Mouse (Mus musculus) frontal cortex, adult (tissue): ENCODE data around the gene BC048562.

ENCODE experiments used
- ATAC-seq: cut with Nextera tagmentation; 2 replicates; pipeline ENCODE4 v1.9.2; 2017; ENCODE audit warnings: mild to moderate bottlenecking, moderate library complexity, mixed read lengths; ENCODE audit not compliant: low TSS enrichment

The BC048562 gene

DNA sequence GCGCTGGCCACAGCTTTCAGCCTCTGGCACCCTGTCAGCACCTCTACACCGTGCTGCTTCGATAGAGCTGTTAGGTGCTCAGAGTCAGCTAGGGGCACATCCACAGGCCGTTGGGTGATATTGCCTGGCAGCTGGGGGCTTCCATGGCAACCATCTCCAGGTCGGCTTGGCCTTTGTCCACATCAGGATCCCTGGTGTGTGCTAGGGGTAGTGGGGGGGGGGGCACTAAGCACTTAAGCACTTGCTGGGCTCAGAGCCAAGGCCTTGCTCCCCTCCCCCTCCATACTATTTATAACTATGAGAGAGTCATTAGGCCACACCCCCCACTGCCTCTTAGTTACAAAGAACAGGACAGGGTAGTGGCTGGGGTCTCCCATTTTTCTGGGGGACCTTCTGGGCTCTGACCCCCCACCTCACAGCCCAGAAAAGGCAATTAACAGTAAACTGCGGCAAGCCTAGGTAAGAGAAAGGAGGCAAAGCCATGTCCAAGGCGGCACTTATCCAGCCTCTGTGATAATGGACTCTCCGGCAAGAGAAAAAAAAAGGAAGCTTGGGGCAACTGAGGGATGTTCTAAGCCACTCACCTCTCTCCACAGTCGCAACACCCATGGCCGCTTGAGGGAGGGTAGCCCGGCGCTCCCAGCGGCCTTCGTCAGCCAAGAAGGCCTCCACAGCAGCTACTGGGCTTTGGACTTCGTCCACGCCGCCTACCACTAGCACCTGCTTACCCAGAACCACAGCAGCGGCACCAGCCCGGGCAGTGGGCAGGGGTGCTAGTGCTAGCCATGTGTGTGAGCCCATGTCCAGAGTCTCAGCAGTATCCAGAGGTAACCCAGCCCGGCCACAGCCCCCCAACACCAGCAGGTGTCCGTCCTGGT, 14.2 kb downstream of the BC048562 start:
- ATAC-seq = peak; percentile 48; the same call in 1 of the 2 replicates

DNA sequence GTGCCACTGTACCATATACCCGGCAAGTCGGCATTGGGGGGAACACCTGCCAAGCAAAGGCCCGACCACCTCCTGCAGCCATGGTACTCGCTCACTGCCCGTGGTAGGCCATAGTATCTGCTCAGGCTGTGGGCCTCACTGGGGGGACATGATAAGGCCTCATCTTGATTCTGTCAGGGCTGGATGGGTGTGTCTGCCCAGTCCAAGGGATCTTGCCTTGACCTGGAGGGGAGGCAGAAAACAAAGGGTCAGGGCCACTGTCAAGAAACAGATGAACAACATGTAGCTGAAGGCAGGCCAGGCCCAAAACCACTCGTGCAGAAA, 14.8 kb downstream of the BC048562 start:
- no peak for ATAC-seq

DNA sequence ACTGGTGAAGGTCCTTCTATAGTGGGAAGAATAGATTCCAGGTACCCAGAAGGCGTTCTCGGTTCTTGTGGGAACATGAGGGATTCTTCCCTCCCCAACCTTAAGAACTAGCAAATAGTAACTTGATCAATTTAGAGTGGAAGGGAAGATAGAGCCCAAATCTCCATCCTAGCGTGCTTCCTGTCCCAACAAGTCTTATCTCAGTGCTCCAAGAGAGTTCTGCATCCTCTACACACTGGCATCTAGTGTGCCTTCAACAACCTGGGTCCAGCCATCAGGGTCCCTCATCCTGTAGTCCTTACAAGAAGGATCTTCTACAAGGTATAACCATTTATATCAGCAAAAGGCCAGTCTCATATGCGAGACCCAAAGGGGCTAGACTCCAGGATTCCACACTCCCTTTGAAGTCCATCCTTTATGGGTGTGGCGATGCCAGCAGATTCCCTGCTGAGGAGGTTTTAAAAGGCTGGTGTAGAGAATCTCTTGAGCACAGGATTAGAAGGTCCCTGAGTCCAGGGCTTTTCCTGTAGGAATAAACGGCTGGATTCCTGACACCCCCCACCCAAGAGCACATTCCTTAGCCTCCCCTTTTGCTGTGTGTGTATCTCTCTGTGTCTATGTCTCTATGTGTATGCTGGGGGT, 15.4 kb downstream of the BC048562 start:
- no peak for ATAC-seq

DNA sequence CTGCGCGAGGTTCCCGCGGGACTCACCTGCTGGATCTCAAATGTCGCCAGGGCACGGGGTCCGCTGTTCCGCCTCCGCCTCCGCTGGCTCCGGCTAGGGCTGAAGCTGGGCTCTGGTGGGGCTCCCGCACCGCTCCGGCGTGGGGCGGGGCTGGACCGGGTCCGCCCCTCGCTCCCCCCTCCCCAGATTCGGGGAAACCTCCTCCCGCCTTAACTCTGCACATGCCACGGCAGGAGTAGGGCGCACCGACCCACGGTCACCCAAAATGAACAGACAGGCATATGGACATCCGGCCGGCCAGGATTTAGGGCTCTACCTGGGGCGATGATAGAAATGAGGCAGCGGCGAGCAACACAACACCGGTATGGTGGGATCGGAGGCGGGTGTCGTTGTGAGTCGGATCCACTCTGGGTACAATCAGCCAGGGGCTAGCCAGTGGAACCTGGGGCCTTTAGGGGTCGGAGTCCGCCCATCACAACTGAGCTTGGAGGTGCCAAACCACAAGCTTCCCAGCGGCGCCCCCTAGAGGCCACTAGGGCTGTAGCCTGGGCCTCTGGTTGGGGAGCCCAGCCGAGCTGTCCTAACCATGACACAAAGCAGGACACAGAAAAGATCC, 16.1 kb downstream of the BC048562 start:
- peak; percentile 71 for ATAC-seq

DNA sequence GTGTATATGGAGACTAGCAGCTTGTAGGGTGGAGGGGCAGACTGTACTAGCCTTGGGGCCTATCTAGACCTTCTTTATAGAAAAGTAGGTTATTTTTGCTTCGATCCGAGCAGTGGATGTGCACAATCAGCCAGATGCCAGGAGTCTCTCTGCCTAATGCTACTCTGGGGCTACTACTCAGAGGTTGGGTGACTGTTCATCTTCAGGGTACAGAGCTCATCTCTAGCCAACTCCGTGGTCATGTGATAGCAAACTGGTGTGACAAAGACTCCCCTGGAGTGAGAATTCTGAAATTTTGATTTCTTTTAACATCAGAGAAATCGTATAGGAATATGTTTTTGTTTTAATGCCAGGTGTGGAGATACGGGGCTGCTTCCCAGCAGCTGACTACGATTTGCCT, 16.6 kb downstream of the BC048562 start:
- ATAC-seq = peak; percentile 18

DNA sequence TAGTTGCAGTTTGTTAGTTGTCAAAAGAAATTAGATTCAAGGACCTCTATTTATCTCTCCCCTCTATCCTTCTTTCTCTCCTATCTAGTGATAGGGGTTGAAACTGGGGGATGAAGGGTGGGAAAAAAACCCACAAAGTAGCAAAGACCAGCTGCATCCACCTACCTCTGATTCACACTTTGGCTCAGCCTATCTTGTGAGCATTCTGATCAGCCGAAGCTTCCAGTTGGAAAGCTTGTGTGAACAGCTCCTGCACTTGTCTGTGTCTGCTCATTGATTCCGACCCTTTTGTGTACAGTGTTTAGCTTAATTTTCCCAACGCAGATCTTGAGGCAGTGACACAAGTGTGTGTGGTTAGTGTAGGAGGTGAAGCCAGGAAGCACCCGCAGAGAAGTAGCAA, 17.2 kb downstream of the BC048562 start:
- ATAC-seq = no peak

DNA sequence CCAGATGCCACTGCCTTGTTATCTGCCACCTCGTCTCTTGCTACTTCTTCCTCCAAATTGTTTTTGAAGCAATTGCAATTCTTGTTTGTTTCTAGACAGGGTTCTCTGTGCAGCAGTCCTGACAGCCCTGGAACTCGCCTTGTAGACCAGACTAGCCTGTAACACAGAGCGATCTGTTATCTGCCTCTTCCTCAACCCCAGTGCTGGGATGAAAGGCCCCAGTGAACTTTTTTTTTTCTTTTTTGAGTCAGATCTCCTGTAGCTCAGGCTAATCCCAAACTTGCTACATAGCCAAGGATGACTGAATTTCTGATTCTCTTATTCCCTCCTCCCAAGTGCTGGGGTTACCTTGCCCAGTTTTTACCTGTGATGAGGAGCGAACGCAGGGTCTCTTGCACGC, 18.1 kb downstream of the BC048562 start:
- ATAC-seq = no peak

DNA sequence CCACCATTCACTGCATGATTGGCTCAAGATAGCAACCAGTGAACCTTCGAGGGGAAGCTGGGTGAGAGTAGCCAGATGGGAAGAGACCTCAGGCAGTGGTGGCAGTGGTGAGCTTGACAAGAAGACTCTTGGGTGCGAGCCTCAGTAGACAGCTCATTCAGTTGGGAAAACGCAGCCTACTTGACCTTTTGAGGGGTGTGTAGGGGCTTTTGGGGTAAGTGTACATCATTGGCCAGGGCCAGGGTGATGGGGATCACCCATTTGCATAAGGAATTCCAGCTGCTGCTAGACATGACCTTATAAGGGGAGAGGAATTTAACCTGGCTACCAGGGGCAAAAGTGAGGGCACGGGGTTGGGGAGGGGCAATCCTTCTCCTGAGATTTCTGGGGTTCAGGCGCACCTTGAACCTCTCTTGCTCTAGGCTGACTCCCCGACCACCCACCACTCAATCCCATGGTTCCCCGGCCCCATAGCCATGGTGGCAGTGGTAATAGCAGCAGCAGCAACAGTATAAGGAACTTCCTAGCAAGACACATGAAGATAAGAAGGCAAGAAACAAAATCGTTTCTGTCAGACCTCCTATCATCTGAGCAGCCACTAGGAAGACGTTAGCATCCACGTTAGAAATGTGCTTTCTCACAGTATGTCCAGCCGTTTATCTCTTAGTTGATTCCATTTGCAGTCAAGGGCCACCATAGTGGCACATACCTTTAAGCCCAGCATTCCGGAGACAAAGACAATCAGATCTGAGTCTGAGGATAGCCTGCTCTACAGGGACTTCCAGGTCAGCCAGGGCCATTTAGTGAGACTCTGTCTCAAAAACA, 19.7 kb downstream of the BC048562 start:
- no peak for ATAC-seq

DNA sequence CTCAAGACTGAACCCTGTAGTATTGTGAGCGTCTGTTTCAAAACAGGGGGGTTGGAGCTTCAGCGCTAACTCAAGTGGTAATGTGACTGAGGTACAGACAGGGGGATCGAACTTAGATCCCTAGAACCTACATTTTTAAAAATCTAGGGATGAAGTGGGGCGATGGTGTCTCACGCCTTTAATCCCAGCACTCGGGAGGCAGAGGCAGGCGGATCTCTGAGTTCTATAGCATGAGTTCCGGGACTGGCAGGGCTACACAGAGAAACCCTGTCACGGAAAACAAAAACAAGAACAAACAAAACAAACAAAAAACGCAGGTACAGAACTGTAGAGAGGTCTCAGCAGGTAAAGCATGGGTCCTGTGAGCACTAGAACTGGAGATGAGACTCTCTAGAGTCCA, 20.7 kb downstream of the BC048562 start:
- ATAC-seq = no peak

DNA sequence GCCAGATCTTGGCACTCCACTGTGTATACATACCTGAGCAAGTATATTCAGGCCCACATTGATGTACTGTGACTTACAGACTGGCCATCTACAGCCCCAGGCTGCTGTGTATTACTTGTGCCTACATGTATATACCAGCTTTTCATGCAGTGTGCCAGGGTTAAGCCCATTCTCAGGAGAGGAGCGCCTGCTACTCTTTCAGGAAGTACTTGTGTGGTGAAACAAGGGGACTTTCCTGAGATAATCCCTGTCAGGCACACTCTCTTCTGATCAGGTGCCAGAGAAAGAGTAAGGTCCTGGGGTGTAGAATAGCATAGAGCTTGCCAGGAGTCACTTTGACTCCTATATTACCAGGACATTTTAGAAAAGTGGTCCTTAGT, 23.6 kb downstream of the BC048562 start:
- ATAC-seq = no peak

DNA sequence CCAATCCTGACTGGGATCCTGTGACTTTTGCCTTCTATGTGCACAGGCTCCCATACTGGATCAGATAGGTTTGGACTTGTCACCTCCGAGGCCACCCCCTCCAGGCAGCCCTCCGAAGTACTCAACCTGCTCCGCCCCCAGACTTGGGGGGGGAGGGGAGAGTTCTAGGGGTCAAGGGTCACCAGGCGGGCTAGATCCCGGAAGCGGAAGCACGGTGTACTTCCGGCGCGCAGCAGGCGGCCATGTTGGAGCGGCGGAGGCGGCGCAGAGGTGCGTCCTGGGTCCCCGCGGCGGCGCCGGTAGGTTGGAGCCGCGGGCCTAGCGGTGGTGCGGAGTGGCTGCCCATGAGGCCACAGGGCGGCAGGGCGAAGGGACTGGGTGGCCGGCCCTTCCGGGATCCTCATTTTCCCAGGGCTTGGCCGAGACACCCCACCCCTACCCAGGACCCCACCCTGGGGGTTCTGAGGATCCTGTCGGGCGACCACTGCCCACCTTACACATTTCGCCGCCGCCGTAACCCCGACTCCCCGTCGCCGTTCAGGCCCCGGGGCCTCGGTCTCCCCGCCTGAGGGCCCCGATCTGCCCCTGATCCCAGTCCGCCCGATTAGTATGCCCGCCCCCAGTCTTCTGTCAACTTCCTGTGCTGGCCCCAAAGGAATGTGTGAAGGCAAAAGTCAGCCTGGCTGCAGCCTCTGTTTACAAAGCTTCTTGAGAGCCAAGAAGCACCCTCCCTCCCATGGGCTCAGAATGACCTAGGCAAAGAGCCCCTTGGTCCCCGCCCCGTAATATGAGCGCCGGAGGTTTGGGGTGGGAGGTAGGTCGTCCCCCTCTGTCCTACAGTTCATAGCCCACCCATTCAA, 24.3 kb downstream of the BC048562 start, which contains the start of gene Ccdc71:
Gene Ccdc71, plus strand, starts transcription at position 209 of the 860 bp plus-strand sequence.
- ATAC-seq = peak; percentile 89

DNA sequence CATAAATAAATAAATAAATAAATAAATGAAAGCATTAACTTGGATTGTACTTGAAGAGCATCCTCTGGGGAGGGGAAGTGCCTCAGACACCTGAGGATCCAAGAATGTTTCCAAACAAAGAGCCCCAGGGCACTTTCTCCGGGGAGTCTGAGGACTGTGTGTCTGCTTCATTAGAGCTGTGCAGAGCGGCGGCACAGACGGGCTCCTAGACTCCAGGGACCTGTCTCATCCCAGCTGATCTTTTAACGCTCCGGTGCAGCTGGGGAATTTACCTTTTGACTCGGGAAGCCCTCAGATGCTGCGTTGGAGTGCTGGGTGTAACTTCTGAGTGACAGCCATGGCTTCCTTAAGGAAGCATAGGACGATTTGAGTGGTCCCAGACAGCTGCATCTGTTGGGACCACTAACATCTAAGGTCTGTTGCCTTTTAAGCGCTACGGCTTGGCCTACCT, 24.9 kb downstream of the BC048562 start, which contains the start of gene Klhdc8b:
Gene Klhdc8b, minus strand, starts transcription at position 401 of the 451 bp plus-strand sequence.
- ATAC-seq = no peak

DNA sequence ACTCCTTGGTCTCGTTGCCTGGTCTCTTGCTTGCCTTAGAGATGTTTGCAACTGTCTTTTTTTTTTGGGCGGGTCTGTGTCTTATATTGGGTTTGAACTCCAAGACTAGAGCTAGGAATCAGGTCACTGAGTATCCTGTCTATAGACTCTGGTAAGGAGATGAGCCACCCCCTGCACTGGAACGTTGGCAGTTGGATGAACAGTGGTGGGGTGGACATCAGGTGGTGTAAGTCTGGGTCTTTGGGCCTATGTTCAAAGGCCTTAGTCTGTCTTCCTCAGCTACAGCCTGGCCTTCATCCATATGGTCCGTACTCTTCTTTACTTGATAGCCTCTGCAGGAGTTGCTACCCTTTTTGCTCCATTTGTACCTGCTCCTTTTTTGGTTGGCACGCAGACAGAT, 25.4 kb downstream of the BC048562 start:
- ATAC-seq = no peak

DNA sequence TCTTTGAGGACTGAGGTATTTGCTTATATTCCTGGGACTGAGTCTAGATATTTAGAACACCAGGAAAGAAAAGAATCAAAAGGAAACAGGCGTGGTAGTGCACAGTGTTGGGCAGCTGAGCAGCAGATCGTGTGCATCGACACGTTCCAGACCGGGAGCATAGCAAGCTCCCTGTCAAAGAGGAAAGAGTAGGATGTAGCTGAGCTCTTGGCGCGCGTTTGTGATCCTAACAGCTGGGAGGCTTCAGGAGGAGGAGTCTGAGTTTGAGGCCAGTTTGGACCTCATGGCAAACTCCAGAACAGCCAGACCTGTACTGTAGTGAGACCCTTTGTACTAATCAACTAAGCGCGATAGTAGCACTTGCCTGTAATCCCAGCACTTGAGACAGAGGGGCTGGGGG, 25.9 kb downstream of the BC048562 start:
- ATAC-seq = no peak

DNA sequence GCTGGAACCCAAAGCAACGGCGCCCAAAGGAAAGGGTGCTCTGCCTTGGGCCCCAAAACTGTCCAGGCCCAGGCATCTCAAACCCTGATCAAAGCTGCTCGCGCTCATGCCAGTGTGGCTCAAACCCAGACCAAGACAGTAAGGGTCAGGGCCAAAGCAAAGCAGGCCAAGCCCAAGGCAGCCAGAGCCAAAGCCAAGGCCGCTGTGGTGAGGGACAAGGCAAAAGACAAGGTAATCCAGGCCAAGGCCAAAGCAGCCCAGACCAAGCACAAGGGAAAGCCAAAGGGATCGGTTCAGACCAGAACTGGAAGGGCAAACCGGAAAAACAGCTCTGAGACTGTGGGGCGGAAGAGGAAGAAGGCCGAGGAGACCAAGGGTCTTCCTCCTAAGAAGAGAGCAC, 27.4 kb downstream of the BC048562 start:
- ATAC-seq = no peak

DNA sequence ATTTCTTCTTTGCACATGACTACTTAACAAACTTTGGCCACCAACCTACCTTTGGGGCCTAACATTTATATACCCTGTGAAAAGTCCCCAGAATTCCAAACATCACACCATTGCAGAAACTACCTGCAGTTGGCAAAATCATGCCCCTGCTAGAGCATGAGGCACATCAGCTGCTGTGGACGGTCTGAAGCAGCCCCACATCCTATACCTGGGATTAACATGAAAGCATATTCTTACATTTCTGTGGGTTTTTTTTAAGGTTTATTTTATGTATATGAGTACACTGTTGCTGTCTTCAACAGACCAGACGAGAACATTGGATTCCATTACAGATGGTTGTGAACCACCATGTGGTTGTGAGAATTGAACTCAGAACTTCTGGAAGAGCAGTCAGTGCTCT, 29.9 kb downstream of the BC048562 start:
- no peak for ATAC-seq

DNA sequence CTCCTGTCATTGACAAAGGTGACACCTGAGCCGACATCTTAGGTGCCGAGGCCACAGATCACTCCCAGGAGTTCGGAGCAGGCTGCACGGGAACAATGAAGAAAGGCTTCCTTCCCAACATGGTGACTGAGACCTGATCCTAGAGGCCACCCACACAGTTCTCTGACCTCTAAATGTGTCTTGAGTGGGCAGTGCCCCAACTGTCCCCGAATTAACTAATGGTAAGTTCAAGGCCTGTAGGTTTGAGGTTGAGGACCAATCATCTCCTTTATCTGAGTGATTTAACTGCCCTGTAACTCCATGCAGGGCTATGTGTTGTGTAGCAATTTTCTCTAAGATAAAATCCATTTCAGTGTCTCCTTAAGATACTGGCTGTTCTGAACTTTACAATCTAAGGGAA, 33.1 kb downstream of the BC048562 start:
- ATAC-seq = no peak

DNA sequence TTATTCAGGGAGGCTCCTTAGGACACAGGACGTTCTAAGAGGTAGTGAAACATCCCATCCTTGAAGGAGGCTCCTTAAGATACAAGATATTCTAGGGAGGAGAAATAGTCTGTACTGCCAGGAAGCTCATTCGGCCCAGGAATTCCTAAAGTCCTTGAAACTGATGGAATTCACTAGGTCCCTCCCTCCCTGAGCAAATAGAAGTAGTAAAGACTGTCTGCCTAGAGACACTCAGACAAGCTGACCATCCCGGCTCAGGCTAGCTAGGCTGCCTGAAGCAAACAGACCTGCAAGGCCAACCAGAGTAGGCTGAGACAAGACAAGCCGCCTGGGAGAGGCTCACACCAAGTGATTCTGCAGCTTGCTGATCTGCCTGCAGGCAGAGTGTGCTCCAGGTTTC, 33.6 kb downstream of the BC048562 start:
- no peak for ATAC-seq

DNA sequence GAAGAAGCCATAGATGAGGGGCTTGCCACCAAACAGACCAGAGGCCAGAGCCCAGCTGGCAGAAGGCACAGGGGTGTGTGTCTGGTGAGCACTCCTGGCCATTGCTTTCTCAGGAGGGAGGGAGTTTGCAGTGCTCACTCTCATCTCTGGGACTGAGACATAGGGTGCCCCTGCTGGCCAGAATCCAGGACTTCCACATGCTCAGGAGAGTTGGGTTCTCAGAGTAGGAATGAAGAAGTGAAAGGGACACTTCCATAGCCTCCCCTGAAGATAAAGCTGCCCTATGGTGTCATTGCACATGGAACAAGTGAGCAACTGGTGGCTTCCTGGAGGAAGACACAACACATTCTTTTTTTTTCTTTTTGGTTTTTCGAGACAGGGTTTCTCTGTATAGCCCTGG, 38.2 kb downstream of the BC048562 start:
- ATAC-seq = no peak

DNA sequence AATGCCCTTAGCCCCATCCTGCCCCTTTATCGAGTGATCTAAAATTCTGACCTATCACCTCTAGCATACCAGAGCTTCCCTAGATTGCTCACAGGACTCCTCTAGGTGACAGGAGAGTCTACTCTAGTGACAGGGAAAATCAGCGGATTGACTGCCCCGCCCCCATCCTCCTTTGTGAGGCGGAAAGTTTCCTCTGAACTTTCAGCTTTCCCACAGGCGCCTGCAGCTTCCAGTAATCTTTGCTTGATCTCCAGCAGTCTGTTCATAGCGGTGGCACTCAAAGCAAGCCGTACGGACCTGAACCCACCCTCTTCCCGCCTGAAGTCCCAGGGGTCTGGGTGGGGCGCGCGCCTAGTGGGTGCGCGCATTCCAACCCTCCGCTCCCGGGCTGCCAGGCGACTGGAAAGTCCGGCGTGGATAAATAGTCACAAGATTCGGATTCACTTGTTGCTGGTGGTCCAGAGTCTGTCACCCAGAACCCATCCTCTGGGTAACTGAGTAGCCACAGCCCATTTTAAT, 42.4 kb downstream of the BC048562 start:
- no peak for ATAC-seq

DNA sequence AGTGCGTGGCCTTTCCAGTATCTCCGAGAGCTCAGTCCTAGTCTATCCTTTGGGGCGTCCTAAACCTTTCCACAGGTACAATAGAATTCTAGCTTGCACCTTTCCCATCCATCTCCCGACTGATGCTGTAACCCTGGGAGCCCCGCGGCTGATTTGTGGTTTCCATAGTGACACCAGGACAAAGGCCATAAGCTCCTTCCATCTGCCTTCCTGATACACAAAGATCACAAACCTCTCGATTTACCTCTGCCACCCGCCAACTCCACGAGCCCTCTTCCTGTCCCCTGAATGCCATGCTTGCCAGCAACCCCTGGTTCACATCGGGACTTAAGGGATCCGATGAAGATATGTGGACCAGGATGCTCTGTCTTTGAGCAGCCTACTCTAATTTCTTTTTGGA, 43.0 kb downstream of the BC048562 start:
- ATAC-seq = no peak
